Mouse (Mus musculus): ENCODE data around the gene Gja5.

The Gja5 gene

DNA sequence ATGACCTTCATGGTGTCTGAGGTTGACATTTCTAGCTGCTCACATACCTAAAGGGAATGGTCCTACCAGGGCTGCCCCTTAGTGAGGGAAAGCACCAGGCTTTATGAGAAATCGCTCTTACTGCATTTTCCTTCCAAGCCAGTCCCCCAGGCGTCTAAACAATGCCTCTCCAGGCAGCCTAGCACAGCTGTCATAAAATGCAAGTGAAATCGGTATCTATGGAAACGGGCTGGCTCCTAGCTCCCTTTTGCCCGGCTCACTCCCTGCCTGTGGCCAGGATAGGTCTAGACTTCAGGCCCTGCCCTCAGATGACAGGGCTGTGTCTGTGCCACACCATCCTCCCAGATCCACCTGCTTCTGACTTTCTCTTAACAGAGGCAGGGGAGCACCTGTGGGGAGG lies 33.1 kb downstream of the Gja5 start:
- DNase-seq: peak; percentile 23

DNA sequence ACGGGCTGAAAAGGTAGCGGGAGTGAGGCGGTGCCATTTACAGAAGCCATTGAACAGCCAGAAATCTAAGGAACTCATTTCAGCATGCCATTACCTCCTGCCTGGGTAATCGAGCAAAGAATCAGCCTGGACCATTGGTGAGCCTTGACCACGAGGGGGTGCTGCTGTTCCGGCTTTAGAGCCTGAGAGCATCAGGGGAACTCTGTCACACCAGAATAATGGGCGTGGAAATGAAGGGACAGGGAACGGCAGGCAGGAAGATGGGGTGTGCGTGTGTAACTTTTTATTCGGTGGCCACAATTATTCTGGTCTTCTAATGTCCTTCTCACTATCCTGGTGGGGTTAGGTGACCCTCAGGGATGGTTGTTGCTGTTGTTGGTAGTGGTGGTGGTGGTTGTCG lies 34.2 kb downstream of the Gja5 start:
- DNase-seq: peak; percentile 83

DNA sequence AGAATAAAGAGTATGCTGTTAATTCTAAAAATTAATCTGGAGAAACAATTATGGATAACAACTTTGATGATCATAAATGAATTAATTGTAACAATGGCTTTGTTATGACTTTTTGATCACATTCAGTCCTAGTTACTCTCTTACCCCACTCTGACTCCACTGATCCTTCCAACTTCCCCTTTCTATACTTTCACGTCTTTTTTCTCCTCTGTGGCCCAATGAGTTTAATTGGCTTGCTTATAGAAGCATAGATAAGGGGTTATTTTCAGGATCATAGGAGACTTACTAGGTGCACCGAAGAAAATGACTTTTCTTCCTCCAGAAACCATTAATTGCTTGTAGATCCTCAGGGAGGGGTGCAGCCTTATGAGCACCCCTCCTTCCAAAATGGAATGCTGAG lies 38.2 kb downstream of the Gja5 start:
- no peak for DNase-seq

DNA sequence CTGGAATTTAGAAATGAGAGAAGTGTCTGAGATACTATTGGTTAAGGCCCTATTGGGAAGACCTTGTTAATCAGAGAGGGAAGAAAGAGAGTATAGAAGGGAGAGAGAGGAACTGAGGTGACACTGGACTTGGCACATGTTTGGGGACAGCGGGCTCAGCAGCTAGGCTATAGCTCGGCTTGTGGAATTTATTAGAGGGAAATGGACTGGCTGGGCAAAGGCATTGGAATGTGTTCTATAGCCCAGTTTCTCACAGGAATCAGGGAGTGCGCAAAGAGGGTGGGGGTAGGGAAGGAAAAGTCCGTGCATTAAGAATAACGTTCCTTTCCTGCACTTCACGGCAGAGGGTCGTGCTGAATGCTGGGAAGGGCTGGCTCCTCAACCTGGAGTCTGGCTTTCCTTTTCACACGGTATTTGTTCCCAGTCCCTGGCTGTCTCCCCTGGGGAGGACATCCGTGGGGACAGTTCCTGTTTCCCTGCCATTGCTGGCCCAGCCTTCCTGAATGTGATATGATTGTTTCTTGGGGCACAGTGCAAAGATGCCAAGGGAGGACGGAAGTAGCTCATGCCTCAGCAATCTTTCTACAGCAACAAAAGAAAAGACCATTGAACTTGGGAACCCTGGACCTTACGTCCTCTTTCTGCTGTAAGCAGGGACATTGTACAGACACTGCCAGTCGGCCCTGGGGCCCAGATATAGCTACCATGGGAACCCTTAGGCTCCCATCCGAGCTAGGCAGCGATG lies 49.2 kb downstream of the Gja5 start:
- DNase-seq: no peak

DNA sequence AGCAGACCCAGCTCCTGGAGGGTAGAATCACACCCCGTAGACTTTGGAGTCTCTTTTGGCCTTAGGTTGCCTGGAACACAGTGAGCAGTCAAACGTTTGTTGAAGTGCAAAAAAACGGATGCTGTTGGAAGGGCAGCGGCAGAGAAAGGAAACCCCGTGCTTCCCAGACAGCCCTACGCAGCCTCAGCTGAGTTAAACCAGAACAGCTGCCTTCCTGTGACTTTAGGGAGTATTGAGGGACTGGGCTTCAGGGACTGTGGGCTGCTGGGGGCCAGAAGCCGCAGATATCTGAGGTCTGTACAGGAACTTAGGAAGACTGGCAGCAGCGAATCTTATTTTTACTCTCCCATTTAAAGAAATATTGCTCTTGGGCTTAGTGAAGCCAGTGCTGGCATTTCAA lies 56.1 kb downstream of the Gja5 start:
- no peak for DNase-seq

DNA sequence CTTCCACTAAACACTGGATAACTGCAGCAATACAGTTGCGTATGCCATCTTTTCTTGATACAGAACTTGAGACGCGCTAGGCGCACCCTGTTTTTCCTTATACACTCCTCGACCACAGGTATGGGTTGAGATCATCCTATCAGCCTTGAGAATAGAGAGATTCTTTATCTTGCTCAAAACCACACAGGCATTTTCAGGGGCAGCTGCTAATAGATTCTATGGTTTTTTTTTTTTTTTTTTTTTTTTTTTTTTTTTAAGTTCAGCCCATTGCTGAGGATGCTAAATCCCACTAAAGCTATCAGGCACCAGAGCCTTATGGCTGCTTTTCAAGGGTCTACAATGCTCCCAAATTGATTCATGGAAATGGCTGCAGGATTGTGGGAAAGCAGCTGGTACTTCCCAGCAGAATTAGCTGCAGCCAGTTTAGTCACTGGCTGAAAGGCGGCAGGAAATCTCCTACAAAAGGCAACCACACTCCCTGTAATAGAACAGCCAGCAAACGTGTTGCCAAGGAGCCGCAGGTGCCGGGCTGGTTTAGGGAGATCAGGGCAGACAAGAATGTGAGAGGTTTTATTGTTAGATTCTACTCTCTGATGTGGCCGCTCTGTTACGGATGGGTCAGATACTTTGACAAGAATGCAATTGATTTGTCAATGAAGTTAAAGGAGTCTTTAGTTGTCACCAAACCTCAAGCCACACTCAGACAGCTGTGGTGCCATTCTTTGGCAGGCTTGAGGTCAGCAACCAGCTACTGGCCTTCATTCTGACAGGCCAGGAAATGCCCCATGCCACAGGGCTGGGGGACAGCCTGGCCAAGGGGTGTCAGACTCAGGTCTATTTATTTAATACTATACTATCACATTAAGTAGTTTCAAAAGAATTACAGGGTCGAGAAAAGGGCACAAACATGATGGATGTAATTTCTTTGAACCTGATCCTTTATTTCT lies 58.9 kb downstream of the Gja5 start:
- peak; percentile 5 for DNase-seq

DNA sequence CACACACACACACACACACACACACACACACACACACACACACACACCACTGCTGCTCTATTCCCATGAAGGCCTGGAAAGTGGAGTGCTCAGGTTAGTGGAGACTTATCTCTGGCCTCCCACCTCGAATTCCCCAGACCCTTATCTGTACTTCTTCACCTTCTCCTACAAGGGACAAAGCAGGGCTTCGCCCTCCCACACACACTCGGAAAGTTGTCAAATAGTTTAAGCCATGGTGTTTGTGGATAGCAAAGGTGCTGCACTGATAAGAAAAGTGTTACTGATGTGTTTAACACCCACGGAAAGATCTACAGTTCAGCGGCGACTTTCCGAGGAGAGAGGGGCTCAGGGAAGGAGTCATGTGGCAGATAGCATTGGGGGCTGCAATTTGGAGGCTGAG lies 66.5 kb downstream of the Gja5 start:
- DNase-seq: no peak

DNA sequence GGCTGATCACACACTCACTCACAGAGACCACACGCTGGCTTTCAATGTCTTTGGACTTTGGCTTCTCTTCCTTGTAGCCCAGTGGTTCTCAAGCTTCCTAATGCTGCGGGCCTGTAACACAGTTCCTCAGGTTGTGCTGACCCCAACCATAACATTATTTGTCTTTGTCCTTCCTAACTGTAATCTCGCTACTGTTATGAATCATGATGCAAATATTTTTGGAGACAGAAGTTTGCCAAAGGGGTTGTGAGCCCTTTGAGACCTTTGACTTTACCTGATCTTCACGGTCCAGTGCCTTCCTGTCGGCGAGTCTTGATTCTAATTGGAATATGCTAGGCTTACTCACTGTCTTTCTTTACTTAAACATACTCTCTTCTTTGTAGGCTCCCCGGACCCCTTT lies 70.0 kb downstream of the Gja5 start:
- no peak for DNase-seq

DNA sequence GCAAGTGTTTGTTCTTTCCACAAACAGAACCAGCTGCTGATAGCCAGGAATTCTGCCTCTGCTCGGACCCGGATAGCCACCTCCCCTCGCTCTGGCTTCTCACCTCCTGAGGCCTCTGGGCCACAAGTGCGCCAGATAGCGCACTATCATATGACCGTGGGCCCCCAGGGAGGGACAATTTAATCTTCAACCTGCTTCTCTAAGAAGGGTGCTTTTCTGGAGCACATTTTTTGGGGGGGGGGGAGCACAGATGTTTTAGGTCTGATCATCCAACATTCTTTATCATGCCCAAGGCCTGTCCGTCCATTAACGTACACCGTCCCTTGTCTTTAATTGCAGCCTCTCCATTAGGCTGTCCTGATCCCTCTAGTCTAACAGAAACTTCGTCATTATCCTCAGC lies 71.1 kb downstream of the Gja5 start:
- DNase-seq: no peak

DNA sequence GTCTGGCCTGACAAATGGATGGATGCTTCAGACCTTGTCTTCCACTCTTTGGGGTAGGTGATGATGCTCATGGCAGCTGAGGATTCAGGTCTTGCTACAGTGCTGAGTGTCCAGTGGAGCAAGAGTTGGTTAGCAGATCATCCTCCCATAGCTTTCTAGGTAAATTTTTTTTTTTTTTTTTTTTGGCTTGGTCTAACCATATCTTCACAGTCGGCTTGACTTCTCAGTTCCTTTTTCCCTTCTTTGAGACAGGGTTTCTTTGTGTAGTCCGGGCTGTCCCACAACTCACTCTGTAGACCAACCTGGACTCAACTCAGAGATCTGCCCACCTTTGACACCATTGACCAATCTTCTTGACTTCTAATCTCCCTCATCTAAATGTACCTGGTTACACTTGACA lies 73.0 kb downstream of the Gja5 start:
- no peak for DNase-seq

DNA sequence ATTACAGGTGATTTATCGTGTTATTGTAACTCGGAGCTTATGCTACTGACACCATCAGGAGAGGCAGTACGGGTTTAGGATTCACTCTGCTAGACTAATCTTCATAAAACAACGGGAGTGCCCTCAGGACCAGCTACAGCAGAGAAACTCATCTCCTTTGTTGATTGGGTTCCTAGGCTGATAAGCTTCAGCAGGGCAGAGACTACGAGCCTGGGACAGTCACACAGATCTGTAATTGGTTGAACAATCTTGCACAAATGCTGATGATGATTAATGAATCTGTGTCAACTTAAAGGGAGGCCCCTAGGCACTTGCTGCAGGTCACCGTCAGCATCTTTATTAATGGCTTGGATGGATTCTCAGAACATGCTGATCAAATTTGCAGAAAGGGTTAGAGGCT lies 74.0 kb downstream of the Gja5 start:
- no peak for DNase-seq

DNA sequence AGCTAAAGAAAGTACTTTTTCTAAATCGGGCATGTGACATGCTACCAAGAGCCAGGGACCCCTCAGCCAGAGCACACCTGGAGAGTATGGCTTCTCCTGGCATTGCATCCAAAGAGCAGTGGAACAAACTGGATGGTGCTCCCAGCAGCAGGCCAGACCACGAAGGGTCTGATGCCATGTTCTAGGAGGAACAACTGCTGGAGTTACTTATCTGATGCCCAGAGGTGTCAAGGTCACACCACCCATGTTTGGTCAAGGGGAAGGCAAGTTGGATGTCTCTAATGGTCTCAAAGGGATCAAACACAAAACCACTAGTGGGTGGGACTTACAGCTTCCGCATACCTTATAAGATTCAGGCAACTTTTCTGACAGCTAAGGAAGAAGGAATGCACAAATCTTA lies 74.5 kb downstream of the Gja5 start:
- DNase-seq: no peak

DNA sequence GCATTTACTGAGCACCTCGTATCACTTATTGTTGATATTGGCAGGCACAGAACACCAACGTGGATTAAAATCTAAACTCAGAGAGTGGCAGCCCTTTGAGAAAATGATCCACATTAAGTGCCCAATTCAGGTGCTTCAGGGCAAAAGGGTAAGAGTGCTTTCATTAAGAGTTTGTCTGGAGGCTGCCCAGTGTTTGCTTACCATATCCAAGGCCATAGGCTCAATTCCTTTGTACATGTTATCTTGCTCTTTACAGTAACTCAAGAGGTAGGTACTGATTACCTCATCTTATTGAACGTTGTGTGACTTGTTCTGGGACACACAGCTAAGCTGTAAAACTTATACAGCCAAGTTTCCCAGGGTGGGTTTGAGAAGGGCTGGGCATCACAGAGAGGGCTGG lies 77.3 kb downstream of the Gja5 start:
- no peak for DNase-seq

DNA sequence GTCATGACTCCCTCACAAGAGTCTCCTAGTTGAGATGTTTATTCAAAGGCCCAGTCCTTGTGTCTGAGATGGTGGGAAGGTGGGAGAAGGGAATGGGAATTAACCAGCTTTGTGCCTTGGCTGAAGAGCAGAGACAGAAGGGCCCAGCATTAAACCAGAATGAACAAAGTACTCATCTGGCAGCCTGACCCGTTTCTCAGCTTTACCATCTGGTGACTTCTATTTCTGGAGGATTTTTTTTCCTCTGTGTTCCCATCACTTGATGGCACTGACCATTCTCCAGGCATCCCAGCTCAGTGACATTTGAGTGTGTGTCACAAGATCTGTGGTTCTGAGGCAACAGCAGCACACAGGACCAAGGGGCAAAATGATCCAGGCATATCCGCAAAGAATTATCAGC lies 78.2 kb downstream of the Gja5 start:
- DNase-seq: no peak

DNA sequence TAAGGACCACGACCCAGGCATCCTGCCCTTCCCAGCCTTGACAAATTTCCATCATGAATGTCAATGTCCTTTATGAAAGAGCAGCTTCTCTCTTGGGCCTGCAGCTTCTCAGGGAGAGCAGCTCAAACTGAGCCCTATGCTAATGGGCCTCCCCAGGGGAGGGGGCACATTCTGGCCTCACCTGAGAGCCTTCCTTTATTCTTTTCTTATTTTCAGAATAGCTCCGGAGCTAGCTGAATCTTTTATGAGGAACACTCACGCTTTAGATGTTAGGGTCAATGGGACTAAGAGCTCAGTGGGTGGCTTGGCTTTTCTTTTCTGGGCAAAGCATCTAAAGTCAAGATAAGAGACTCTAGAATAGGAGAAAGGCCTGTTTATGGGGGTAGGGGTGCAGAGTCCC lies 88.0 kb downstream of the Gja5 start:
- DNase-seq: no peak

DNA sequence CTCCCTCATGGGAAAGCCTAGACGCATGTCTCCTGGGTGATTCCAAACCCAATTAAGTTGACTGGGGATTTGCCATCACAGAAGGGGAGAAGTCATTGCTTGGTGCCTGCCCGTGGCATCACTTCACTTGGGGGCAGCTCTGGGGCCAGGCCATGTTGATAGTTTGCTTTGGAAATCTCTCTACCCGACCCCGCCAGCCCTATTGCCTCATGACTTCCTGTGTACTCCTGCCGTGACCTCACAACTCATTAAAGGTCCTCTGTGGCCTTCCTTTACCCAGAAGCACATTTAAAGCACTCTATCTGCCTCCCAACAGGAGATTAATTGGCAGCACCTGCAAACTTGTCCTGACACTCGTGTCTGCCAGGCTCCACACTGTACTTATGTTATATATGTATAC lies 93.3 kb downstream of the Gja5 start:
- DNase-seq: no peak

DNA sequence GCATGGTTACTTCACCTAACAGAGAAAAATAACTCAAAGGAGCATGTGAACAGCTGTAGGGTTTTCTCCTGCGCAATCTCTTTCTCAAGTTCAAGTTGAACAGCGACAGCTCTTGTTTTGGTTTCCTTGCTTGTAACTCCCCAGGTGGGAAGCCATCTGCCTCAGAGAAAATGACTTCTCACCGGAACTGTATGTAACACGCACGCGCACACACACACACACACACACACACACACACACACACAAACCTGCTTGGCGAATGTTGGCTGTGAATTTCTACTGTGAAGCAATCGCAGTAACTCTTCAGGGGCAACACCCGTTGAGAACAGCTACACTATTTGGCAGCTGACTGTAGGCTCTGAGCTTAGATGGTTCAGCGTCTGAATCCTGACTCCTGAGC lies 98.6 kb downstream of the Gja5 start:
- DNase-seq: peak; percentile 46

DNA sequence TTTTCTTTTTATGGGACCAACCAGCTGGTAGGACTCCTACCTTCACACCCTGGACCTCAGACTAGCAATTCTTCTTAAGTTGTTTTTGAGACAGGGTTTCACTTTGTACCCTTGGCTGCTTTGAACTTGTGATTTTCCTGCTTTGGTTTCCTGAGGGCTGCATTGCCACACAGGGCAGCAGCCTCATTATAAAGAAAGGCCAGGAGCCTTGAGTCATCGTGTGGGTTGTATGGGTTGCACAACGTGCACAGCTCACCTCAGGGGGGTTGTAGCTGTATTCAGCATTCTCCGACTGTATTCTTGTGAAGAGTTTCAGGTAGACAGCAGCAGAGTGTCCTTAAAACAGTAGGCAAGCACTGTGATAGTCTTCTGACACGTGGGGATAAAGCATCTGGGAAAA lies 100.0 kb downstream of the Gja5 start:
- DNase-seq: no peak

DNA sequence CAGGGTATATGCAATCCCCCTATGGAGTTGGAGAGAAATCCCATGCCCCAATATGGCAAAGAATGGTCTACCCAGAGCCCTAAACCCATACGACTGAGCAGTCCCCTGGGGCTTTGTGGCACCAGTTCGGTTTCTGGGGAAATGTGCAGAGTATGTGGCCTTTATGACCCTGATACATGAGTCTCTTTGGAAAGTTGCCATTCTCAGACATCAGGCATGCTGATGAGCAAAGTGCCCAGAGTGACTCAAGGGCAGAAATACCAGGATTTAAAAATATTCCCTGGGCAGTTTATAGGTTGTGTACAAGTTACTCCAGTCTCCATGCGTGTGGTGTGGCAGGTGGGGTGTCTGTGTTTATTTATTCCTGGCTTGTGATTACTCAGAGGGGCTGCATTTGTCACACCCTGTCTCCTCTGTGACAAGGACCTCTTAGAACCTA lies 102.5 kb downstream of the Gja5 start:
- DNase-seq: no peak

DNA sequence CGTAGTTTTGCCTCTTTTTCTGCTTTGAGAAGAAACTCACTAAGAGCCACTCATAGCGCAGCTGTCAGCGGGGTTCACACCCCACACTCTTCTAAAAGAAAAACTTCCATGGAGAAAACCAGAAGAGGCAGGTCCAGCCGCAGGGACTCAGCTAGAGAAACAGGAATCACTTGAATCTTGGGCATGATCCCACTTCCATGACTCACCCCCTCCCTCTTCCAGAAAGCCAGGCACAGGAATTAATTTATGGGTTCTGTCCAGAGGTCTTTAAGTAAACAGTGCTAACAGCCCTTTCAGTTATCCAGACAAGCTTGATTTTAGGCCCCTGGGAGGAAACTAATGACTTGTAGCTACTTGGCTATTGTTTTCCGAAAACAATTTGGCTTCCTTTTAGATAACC lies 120.7 kb downstream of the Gja5 start:
- DNase-seq: no peak

DNA sequence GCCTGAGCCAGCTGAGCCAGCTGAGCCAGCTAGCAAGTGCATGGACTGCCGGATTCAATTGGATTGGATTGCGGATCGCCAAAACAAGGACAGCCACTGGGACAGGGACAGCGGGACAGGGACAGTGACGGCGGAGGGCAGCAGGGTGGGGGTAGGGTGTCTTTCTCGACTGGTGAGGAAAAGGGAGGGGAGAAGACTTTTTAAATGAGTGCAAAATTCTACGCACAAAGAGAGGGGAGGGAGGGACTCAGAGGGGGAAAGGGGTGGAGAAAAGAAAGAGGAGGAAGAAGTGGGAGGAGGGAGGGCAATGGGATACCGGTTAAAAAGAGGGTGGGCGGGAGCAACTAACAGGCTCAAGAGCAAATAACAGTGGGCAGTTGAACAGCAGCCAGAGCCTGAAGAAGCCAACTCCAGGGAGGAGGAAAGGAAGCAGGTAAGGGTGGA lies 127.6 kb downstream of the Gja5 start:
- DNase-seq: no peak

DNA sequence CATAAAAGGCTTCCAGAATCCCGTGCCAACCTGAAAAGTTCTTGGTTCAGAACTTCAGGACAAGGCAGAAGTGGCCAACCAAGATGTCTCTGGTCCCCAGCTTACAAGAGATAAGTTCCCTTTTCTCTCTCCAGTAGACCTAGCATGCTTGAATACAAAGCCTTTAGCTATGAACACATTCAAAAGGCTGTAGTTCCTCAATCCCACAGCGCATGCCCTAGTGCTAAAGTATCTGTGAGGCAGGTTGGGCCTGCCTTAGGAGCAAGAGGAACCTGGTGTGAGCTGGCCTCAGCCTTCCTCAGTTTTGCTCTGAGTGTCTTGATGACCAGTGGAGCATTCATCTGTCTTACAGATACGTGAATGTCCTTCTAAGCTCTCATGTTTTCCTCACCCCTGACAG lies 131.1 kb downstream of the Gja5 start:
- no peak for DNase-seq

DNA sequence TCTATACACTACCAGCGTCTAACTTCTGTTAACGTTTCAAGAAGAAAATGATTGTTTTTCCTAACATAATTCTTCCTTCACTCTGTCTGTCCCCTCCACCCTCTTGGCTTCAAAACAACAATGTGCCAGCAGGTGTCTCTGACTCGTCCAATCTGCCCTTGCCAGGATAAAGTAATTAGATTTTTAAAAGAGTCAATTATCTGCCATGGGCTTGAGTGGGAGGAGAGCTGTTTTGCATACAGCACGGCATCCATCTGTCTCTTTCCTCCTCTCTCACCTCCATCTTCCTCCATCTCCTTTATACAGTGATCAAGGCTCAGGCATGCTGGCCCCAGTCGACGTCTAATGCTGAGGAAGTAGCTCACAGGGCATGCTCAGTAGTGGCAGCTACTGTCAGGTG lies 132.6 kb downstream of the Gja5 start:
- DNase-seq: peak; percentile 49

DNA sequence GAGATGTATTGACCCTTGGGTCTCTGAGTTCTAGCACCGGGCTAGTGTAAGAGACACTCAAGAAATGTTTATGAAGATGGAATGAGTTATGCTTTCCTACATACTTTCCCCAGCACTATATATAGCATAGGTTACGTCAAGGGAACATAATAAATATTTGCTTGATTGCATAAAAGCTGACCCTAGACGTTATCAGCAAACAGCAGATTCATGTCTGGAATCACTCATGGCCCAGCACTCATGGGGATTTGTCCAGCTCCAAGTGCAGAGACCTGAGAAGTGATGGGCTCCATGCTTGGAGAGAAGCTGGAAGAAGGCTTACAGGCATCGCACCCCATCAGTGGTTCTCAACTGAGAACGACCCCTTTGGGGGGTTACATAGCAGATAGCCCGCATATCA lies 135.2 kb downstream of the Gja5 start:
- DNase-seq: no peak

Measured in layer of hippocampus, adult 9-11 months (tissue).